In genomic region chr13:52583943-52584562, GRCm38 (mm10) we compare ENCODE assay signal across 8 mouse cellular contexts. TPM values are rescaled to one million over a fixed set of nuclear protein-coding genes. Genes with fewer than 3 reads are reported as not detected.
DNase-seq lines count a peak whose midpoint lies in the region; ATAC-seq and TF ChIP-seq lines count a peak whose summit lies in the region.

No protein-coding gene starts in this region.

- H3K36me3 ChIP-seq in heart, embryonic 10.5 days: no peaks in the 10 kb centered on the region
- no peaks in the 10 kb centered on the region for H3K36me3 ChIP-seq in CH12.LX (replicated peaks in 1 of 2; ENCODE audit: control insufficient read depth in 1 of 2, insufficient read depth in 1 of 2, low read length in 1 of 2)
- no peaks in the 10 kb centered on the region for H3K36me3 ChIP-seq in forebrain, postnatal 0 days (ENCODE audit: insufficient read depth)
- no peaks in the 10 kb centered on the region for H3K36me3 ChIP-seq in liver, embryonic 14.5 days (replicated peaks; ENCODE audit: control insufficient read depth, insufficient read depth, low read depth)

- no peak for DNase-seq in heart, embryonic 10.5 days (ENCODE audit: low spot score)
- DNase-seq in heart, postnatal 25 days (ENCODE audit: low spot score): no peak
- no peak for DNase-seq in CH12.LX (ENCODE audit: extremely low read depth)
- no peak for DNase-seq in forebrain, postnatal 0 days
- no peak for DNase-seq in liver, embryonic 14.5 days (ENCODE audit: low read depth in 3 of 3, low spot score in 3 of 3)
- no peak for DNase-seq in adrenal gland, postnatal 10 days
- no peak for DNase-seq in layer of hippocampus, adult 11-12 months (ENCODE audit: low spot score)

- peak overlapping the region; percentile 84 for H3K4me2 ChIP-seq in CH12.LX (ENCODE audit: insufficient read depth, low read depth, poor library complexity, severe bottlenecking)
- peak overlapping the region; percentile 98 for H3K4me2 ChIP-seq in forebrain, postnatal 0 days (ENCODE audit: low read depth)
- peak overlapping the region; percentile 80 for H3K4me2 ChIP-seq in liver, embryonic 14.5 days (ENCODE audit: low read depth)

- no peak for TF ChIP-seq RAD21 in CH12.LX (IDR thresholded peaks at IDR 0.05; ENCODE audit: low read depth, low read length)

- TF ChIP-seq CTCF in CH12.LX (conservative IDR thresholded peaks at IDR 0.05 in 1 of 2, IDR thresholded peaks at IDR 0.05 in 1 of 2; ENCODE audit: low read depth in 2 of 2, low read length in 2 of 2): no peak
- TF ChIP-seq CTCF in forebrain, postnatal 0 days (IDR thresholded peaks at IDR 0.05; ENCODE audit: low read depth): no peak
- TF ChIP-seq CTCF in liver, embryonic 14.5 days (IDR thresholded peaks at IDR 0.05; ENCODE audit: low read depth): no peak

- TF ChIP-seq POLR2A in CH12.LX (IDR thresholded peaks at IDR 0.05; ENCODE audit: low read depth, low read length): no peak

- H3K27ac ChIP-seq in heart, embryonic 10.5 days: peak overlapping the region; percentile 92; the same call in 1 of the 2 replicates
- no peak overlapping the region for H3K27ac ChIP-seq in CH12.LX (ENCODE audit: insufficient read depth, low read depth)
- H3K27ac ChIP-seq in forebrain, postnatal 0 days (ENCODE audit: low read depth, low read length): no peak overlapping the region
- no peak overlapping the region for H3K27ac ChIP-seq in liver, embryonic 14.5 days

- dilution Hi-C loops in CH12.LX (cut with MboI; ENCODE audit: extremely low pct_ligation_motif_present, extremely low pct_unique_long_range_greater_than_20kb, low sequenced_read_pairs): no loop called here

- TF ChIP-seq EP300 in CH12.LX (IDR thresholded peaks at IDR 0.05; ENCODE audit: low read length): 0 out of 2 replicates have a peak, but pooled peaks have one; percentile 16
- no peak for TF ChIP-seq EP300 in liver, embryonic 14.5 days (IDR thresholded peaks at IDR 0.05; ENCODE audit: low read depth)

- intact Hi-C loops in heart, postnatal 25 days (cut with DNase I): loop anchor here (2.0 kb wide), 1 partner anchor 19 kb away; no protein-coding TSS in a partner anchor

- H3K27me3 ChIP-seq in heart, embryonic 10.5 days (ENCODE audit: insufficient read depth, poor library complexity, severe bottlenecking): 0 out of 2 replicates have a peak, but pooled peaks cover 6% of the 10 kb centered on the region
- no peaks in the 10 kb centered on the region for H3K27me3 ChIP-seq in CH12.LX (replicated peaks)
- peaks cover 7% of the 10 kb centered on the region; the same call in 1 of the 2 replicates for H3K27me3 ChIP-seq in forebrain, postnatal 0 days (ENCODE audit: insufficient read depth, low read length)
- H3K27me3 ChIP-seq in liver, embryonic 14.5 days (ENCODE audit: control insufficient read depth, insufficient read depth, low read length): peaks cover 10% of the 10 kb centered on the region

- peaks cover 37% of the 10 kb centered on the region for H3K79me2 ChIP-seq in CH12.LX (replicated peaks; ENCODE audit: control insufficient read depth, extremely low read depth, insufficient read depth, poor library complexity, severe bottlenecking)

- H3K4me1 ChIP-seq in heart, embryonic 10.5 days: peaks cover 7% of the 10 kb centered on the region; the same call in 1 of the 2 replicates
- peaks cover 7 to 27% of the 10 kb centered on the region in 2 experiments for H3K4me1 ChIP-seq in CH12.LX (ENCODE audit: control insufficient read depth in 1 of 2, insufficient read depth in 2 of 2)
- H3K4me1 ChIP-seq in forebrain, postnatal 0 days (ENCODE audit: insufficient read depth): no peaks in the 10 kb centered on the region; the same call in 1 of the 2 replicates
- H3K4me1 ChIP-seq in liver, embryonic 14.5 days (replicated peaks; ENCODE audit: control insufficient read depth in 2 of 2, insufficient read depth in 2 of 2, low read length in 1 of 2): no peaks in the 10 kb centered on the region; a peak in 1 of 4 replicates

- peak overlapping the region; percentile 83 for H3K4me3 ChIP-seq in heart, embryonic 10.5 days
- peak overlapping the region; percentile 46 to 65 (median 48) for H3K4me3 ChIP-seq in CH12.LX (replicated peaks in 1 of 3; ENCODE audit: low read depth in 2 of 3, low read length in 2 of 3, poor library complexity in 1 of 3)
- 0 out of 2 replicates have a peak overlapping the region, but pooled peaks have one; percentile 54 for H3K4me3 ChIP-seq in forebrain, postnatal 0 days (ENCODE audit: low read depth, low read length)
- peak overlapping the region; percentile 61 to 71; a peak in 2 of 4 replicates for H3K4me3 ChIP-seq in liver, embryonic 14.5 days (ENCODE audit: insufficient read depth in 1 of 2, low read depth in 2 of 2, low read length in 2 of 2)

- no peaks in the 10 kb centered on the region for H3K9me3 ChIP-seq in heart, embryonic 10.5 days
- peaks cover 12% of the 10 kb centered on the region for H3K9me3 ChIP-seq in CH12.LX (replicated peaks; ENCODE audit: low read length)
- no peaks in the 10 kb centered on the region for H3K9me3 ChIP-seq in forebrain, postnatal 0 days (ENCODE audit: low read length)
- no peaks in the 10 kb centered on the region for H3K9me3 ChIP-seq in liver, embryonic 14.5 days (ENCODE audit: control insufficient read depth, low read length)

- WGBS in heart, embryonic 10.5 days: 25% methylated on average over 13 of the region's 13 CpGs
- WGBS in forebrain, postnatal 0 days: 25% methylated on average over 13 of the region's 13 CpGs
- 9% methylated on average over 13 of the region's 13 CpGs for WGBS in liver, embryonic 14.5 days (ENCODE audit: insufficient replicate concordance)

- H3K9ac ChIP-seq in CH12.LX (ENCODE audit: insufficient read depth, low read depth): peak overlapping the region; percentile 96
- H3K9ac ChIP-seq in forebrain, postnatal 0 days: no peak overlapping the region
- H3K9ac ChIP-seq in liver, embryonic 14.5 days (replicated peaks): no peak overlapping the region

- in situ Hi-C loops in CH12.LX (cut with MboI; ENCODE audit: low pct_ligation_motif_present, low pct_unique_long_range_greater_than_20kb, low sequenced_read_pairs): no loop called here

- ATAC-seq in forebrain, postnatal 0 days: no peak
- no peak for ATAC-seq in liver, embryonic 14.5 days (ENCODE audit: insufficient read depth)
- no peak for ATAC-seq in inflammation-experienced regulatory T-cells, adult 6 months

TF ChIP-seq in CH12.LX, 34 proteins besides CTCF, POLR2A, EP300 and RAD21:
- TF ChIP-seq ETS1 (conservative IDR thresholded peaks at IDR 0.05; ENCODE audit: low read depth, low read length) (peak; percentile 28; the same call in 1 of the 2 replicates), TCF12 (IDR thresholded peaks at IDR 0.05; ENCODE audit: low read depth, low read length) (0 out of 2 replicates have a peak, but pooled peaks have one; percentile 3), USF1 (IDR thresholded peaks at IDR 0.05; ENCODE audit: low read depth, low read length) (peak; percentile 23; the same call in 1 of the 2 replicates), BHLHE40 (IDR thresholded peaks at IDR 0.05; ENCODE audit: low read depth, low read length) (peak; percentile 82), MAX (IDR thresholded peaks at IDR 0.05; ENCODE audit: low read length) (0 out of 2 replicates have a peak, but pooled peaks have one; percentile 5), MYC (IDR thresholded peaks at IDR 0.05; ENCODE audit: low read depth, low read length) (no peak), RCOR1 (conservative IDR thresholded peaks at IDR 0.05; ENCODE audit: low read depth, low read length) (no peak), CHD1 (IDR thresholded peaks at IDR 0.05; ENCODE audit: low read depth, low read length) (peak; percentile 91; the same call in 1 of the 2 replicates), ZMIZ1 (IDR thresholded peaks at IDR 0.05; ENCODE audit: low read depth, low read length) (no peak)
TF ChIP-seq in CH12.LX: peak in this region for 6.

RNA-seq across cellular contexts. Expression of gene Syk, which starts 1.1 kb away (rescaled TPM):
- polyA plus RNA-seq in heart, embryonic 10.5 days (2016; fragmentation: Nextera tagmentation; extraction: Ambion mirVana): 6.7 and 9.7 TPM in 2 replicates
- total RNA-seq in heart, postnatal 25 days (2021): 10 to 100 TPM; 16.3 to 18.6 TPM
- total RNA-seq in CH12.LX (2012; rRNA removed) (151 and 163 TPM in 2 replicates), CH12.LX (2014; rRNA removed) (108 and 117 TPM in 2 replicates)
- polyA plus RNA-seq in CH12.LX (2012; ENCODE audit: insufficient read length, low read depth): 171 and 185 TPM in 2 replicates
- 2.6 and 4.5 TPM in 2 replicates for total RNA-seq in forebrain, postnatal 0 days (2014; rRNA removed)
- 0.88 and 1.6 TPM in 2 replicates for polyA plus RNA-seq in forebrain, postnatal 0 days (2015; fragmentation: Nextera tagmentation; extraction: Ambion mirVana)
- polyA plus RNA-seq in liver, embryonic 14.5 days (2012; rRNA removed): 3.4 and 4.3 TPM in 2 replicates
- 4.2 and 4.3 TPM in 2 replicates for polyA plus RNA-seq in liver, embryonic 14.5 days (2014; fragmentation: Nextera tagmentation; extraction: Ambion mirVana)
- 1 to 10 TPM in 1 of 3 experiments, under 1 TPM in 2; 0.16 to 1.1 (median 0.97) TPM for polyA plus RNA-seq in inflammation-experienced regulatory T-cells, adult 6 months (2017; shearing (Covaris generic))
- 1 to 10 TPM; 8.2 to 8.3 TPM for total RNA-seq in adrenal gland, postnatal 10 days (2021)

RNA-seq across cellular contexts. Expression of gene Diras2, which starts 53.0 kb away (rescaled TPM):
- 1.0 and 1.1 TPM in 2 replicates for polyA plus RNA-seq in heart, embryonic 10.5 days (2016; fragmentation: Nextera tagmentation; extraction: Ambion mirVana)
- total RNA-seq in heart, postnatal 25 days (2021): under 1 TPM; 0.11 to 0.26 TPM
- total RNA-seq in CH12.LX (2012; rRNA removed) (6.5 and 8.5 TPM in 2 replicates), CH12.LX (2014; rRNA removed) (2.8 and 3.0 TPM in 2 replicates)
- polyA plus RNA-seq in CH12.LX (2012; ENCODE audit: insufficient read length, low read depth): 3.6 and 3.9 TPM in 2 replicates
- total RNA-seq in forebrain, postnatal 0 days (2014; rRNA removed): 41.5 and 47.6 TPM in 2 replicates
- 4.8 and 6.3 TPM in 2 replicates for polyA plus RNA-seq in forebrain, postnatal 0 days (2015; fragmentation: Nextera tagmentation; extraction: Ambion mirVana)
- polyA plus RNA-seq in liver, embryonic 14.5 days (2012; rRNA removed): 0.16 and 0.20 TPM in 2 replicates
- polyA plus RNA-seq in liver, embryonic 14.5 days (2014; fragmentation: Nextera tagmentation; extraction: Ambion mirVana): 0.03 and 0.06 TPM in 2 replicates
- not detected for polyA plus RNA-seq in inflammation-experienced regulatory T-cells, adult 6 months (2017; shearing (Covaris generic))
- 1 to 10 TPM; 4.3 to 5.0 TPM for total RNA-seq in adrenal gland, postnatal 10 days (2021)

Comparison
In these comparisons a context has a peak if more than half of its experiments do, and no peak if none do; other contexts are left out.
1. RNA of gene Syk, which starts 1.1 kb away (polyA plus RNA-seq): 171 to 185 TPM in CH12.LX; 6.7 to 9.7 TPM in heart, embryonic 10.5 days, 3.4 to 4.3 TPM in liver, embryonic 14.5 days, 0.88 to 1.6 TPM in forebrain, postnatal 0 days and 0.16 to 1.1 TPM in inflammation-experienced regulatory T-cells, adult 6 months; every median in the first group is over 10 times any median in the second.
2. Peak in every context shown above with its lines, with median percentiles within 50 percentile points of each other: H3K4me3 ChIP-seq and H3K4me2 ChIP-seq.